Mouse (Mus musculus) gonadal fat pad, adult 2 months (tissue): ENCODE measurements around the gene Rab11fip2. TPM values are rescaled to one million over a fixed set of nuclear protein-coding genes. Genes with fewer than 3 reads are reported as not detected.

Experiments
- DNase-seq: peaks from one replicate; pipeline ENCODE4 v3.0.0-alpha.2; 2012; ENCODE audit warnings: low read depth
- polyA plus RNA-seq: library from polyadenylated mRNA; depleted of rRNA; stranded (reverse); fragments of >200 nt; gene quantifications from 2 replicates; pipeline ENCODE4 v1.2.3, GENCODE M21; 2012; rRNA removed

Gene Rab11fip2
- polyA plus RNA-seq: 6.6 and 7.4 TPM in 2 replicates

DNA sequence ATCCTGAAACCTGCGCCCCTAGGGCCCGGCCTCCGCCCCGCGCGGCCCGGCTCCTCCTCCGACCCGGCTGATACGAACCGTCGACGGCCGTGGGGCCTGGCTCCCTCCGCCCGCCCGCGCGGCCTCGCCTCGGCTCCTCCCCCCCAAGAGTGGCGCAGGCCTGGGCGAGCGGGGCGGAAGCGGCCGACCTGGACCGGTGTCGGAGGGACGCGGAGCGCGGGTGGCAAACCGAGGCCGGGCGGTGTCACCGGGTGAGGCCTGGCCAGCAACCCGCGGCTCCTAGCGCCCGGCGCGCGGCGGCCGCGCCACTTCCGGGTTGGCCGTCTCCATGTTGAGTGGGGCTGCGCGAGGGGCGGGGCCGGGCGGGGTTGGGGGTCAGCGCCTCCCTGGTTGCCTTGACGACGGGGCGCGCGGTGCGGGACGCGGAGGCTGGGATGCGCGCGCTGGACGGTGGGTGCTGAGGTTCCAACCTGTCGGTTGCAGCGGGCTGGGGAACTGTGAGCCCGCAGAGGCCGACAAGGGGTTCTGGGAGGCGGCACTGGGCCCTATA, at the start of gene Rab11fip2:
Rab11fip2 (minus strand) TSS at position 333 of the 550 bp plus-strand sequence.
- no peak for DNase-seq

DNA sequence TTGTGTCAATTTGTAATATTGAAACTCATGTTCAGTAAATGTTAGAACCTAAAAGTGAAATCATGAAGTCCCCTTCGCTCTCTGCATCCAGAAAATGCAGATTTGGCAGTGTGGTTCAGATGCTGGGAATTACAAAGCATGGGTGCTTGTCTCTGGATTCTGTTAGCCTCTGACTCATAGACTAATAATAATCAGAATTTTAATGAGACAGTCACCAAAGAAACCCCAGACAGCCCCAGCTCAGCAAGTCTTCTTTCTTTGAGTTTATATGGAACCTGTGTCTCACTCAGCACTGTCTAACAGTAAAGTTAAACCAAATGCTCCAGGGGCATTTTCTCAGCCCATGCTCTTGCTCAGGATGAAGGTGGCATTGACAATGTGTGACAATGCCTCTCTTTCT, 38.1 kb upstream of the Rab11fip2 start:
- no peak for DNase-seq

DNA sequence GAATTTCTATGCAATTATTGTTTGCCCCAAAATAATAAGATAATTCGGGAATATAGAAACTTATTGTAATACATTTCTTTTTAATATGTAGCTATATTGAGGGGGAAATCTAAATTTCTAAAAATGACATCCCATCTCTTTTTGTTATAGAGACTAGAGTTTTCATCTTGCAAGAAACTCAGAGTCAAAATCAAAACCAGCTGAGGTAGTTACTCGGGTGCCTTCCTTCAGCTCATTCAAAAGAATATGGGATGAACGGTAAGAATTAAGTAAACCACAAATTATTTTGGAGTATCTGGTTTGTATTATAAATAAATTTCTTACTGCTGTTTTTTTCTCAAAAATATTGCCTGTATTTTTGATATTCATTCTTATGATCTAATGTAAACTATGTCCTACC, 11.5 kb upstream of the Rab11fip2 start:
- DNase-seq: no peak

DNA sequence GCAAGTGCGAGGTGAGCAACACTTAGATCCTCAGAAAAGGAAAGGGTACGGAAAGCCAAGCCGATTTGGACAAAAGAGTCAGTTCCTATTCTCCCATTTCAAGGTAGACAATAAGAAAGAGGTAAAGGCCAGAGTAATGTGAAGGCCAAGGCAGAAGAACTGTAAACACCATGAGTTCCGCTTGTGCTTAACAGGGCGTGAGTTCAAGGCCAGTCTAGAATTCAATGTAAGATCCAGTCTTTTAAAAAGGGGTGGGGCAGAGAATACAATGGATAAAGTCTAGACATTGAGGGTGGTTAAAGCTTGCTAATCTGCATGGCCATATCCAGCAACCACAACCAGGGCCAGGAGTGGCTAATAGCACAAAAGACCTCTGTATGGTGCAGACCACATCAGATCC, 6.3 kb upstream of the Rab11fip2 start:
- no peak for DNase-seq

DNA sequence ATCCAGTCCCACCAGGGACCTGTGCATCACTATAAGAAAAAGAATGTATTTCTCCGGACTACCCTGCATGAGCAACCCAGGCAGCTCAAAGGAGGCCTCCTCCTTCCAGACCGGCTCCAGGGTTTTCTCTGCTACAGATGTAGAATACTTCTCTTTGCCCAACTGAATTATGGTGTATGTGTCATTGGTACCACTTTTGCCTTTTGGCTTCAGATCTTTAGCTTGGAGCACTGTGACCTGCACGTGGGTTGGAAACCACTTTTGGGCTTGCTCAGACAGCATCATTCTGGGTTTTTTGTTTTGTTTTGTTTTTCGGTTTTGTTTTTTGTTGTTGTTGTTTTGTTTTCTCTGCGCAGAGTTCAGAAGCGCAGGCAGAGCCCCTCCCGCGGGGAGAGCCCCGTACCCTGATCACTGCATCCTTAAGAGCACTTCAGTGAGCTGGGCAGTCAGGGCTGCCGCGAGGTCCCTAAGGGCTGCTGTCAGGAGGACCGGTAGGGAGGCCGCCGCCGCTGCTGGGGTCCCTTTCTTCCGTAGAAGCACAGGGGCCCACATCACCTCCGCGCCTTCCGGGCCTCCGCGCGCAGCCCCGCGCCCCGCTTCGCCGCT, 635 bp downstream of the Rab11fip2 start:
- no peak for DNase-seq

DNA sequence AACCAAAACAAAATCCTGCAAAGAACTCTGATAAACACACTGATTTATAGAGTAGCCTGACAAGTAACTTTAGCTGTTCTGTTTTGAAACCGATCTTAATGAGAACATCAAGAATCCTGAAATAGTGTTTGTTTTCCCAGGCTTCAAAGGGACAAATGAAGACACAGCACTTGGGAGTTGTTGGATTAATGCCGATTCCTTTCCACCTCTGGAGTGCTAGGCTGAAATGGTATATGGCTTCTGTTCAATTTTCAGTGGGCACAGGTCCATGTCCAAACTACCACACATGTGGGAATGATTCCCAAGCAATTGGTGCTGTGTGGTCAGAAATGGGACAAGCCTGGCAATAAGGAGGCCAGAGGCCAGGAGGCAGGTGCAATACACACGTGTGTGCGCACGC, 3.7 kb downstream of the Rab11fip2 start:
- no peak for DNase-seq

DNA sequence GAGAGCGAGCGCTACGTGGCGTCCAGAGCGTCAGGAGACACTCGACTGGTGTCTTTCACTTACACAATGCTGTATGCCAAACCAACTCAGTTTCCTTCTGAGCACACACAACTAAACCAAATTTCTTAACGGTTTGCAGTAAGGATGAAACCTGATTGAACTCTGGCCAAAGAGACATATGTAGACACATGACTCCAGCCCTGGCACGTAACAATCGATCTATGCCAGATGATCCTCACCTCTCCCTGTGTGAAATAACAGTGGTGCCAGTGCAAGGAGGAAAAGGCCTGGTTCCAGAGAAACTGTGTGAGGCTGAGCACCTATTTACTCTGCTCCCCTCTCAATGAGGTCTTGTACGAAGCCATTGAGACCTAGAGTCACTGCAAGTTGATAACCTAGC, 11.4 kb downstream of the Rab11fip2 start:
- DNase-seq: no peak

DNA sequence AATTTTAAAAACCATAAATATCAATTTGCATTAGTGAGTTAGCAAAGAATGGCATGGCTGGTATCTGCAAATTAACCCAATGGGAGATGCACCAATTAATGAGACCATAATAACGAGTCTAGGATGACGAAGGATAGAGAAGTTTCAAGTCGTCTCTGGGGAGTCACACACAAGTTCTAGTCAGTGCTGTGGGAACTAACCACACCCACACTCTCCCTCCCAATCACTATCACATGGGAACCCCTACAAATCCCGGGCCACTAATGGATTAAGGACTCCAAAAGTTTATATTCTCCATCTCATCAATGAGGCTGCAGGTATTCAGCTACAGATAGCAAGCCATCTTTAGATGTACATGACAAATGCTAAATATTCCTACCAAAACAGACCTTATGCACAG, 14.8 kb downstream of the Rab11fip2 start:
- no peak for DNase-seq

DNA sequence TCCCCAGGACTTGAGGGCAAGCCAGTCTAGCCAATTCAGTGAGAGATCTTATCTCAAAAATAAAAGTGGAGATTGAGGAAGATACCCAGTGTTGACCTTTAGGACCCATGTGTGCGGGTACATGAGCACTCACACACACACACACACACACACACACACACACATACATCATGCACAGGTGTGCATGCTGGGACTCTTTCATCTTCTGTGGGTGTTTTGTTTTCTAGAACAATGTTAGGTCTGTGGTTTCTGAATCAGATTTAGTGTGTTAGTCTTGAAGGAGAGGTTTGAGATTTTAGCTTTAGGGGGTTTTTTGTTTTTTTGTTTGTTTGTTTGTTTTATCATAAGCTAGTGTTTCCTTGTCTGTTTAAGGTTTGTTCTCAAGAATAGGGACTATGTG, 17.3 kb downstream of the Rab11fip2 start:
- DNase-seq: no peak

DNA sequence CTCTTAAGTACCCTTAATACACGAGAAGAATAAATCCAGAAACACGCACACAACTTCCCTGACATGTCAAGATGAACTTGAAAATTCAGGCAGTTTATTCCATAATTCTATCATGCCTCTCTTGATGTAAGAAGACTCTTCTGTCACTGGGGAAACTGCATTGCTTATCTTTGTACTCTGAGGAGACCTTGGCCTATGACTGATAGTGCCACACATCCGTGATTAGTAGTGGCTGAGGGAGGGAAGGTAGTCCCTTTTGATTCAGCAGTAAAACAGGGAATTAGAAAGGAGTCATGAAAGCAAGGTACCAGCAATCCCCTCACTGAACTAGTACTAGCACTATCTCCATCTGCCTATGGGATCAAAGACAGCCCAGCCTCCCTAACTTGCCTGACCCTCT, 22.6 kb downstream of the Rab11fip2 start:
- no peak for DNase-seq

DNA sequence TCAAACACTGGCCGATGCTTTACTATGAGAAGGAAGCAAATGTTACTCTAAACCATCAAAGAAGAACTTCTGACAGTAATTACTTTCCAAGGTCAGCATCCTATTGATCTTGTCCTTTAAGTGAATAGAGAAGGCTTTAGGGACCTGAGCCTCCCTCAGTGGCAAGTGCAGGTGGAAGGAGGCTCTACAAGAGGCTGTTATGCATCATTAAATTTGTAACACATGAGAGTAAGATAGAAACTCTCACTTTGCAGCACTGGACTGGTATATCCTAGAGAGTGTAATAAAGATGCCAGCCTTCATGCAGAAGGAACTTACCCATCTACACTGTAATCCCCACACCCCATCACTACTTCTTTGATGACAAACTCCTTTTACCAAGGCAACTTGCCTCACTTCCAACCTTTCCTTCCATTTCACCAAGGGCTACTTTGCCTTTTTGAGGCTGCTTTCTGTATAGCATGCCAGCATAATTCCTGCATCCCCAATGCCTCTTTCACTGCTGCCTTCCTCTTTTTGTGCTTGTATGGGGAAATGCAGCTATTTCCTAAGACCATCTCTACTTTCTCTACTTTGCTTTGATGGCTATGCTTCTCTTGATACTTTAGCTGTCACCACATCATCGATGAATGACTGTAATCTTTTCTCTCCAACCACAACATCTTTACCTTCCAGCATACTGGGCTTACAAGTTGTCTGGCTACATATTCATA, 25.4 kb downstream of the Rab11fip2 start:
- DNase-seq: no peak

DNA sequence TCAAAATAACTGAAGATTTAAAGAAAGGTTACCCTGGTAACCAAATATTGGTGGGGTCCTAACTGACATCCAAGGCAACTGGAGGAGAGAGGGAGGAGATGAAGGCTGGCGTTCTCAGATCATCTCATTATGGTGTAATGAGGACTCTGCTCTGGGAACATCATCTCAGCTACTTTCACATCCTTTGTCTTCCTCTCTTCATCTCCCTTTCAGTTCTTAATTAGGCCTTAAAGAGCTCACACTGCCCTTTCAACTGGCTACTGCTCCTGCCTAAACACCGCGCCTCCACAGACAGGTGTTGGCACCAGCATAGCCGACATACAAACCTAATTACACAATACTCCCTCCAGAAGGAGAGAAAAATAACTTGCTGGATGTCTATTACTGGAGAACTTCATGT, 31.9 kb downstream of the Rab11fip2 start:
- DNase-seq: no peak

DNA sequence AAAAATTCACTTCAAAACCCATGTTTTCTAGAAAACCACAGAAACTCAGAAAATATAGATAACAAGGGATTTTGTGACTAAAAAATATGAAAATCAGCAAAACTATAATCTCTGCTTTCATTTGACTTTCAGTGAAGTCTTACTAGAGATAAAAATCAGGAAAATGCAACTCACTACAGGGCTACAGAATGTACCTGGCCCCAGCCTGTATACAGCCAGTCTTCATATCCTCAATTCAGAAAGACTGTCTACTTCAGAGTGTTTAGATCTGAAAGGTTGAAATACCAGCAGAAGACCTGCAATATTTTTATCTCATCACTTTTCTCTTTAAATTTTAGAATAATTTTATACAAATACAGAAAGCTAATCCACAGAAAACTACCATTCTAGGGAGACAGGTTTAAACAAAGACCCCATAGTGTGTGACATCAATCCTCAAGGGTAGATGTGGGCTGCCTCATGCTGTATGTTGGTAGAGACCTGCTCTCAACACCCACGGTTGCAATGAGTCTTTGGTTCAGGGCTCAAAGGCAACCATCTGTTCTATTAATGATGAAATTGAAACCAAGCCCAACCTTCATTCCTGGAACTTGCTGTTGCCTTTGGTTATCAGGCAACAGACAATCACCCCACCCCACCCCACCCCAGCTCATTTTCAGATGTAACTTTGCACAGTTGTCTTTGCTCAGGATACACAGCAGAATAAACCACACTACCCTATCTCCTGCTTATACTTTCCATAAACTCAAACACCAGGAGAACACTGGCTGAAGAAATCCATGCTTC, 38.0 kb downstream of the Rab11fip2 start:
- no peak for DNase-seq

DNA sequence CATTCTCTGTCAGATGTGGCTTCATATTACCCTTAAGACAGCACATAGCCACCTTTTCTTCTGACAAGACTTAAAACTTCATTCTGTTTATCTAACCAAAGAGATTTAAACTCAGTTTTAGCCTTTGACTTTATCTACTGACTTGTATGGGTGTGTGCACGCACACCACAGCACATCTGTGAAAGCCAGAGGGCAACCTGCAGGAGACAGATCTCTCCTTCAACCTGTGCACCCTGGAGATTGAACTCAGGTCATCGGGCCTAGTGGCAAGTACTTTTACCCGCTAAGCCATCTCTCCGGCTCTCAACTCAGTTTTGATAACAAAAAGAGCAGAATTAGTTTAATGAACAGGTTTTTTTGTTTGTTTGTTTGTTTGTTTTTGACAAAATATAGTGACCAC, 43.5 kb downstream of the Rab11fip2 start:
- no peak for DNase-seq

DNA sequence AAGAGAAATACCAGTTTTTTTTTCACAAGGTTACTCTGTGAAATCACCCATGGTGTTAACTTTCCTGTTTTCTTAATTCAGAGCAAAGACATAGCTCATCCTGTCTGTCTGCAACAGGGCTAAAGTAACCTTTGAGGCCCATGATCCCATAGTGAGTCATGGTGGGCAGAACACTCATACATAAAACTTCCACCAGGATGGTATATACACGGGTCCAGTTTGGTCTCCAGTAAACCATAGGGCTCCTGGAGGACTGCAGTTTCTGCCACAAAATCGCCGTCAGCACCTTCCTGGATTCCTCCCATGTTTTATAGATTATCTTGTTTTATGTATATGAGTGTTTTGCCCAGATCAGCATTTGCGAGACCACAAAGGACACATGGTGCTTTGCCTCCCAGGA, 45.2 kb downstream of the Rab11fip2 start:
- no peak for DNase-seq

DNA sequence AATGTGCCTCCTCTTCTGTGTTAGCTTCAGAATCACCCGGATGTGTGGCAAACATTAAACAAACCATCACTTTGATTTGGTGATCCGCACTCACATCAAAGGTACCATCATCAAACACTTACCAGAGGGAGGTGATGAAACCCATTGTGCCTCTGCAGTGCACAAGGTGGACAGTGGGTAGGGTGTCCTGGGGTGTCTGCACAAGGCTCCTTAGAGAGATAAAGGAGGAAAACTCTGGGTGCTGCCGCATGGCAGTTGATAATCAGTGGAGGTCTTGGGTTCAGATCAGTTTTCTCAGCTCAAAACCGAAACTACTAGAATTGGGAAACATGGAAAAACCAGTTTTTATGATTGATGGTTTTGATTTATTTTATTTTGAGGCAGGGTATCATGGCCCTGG, 54.1 kb downstream of the Rab11fip2 start:
- DNase-seq: no peak

DNA sequence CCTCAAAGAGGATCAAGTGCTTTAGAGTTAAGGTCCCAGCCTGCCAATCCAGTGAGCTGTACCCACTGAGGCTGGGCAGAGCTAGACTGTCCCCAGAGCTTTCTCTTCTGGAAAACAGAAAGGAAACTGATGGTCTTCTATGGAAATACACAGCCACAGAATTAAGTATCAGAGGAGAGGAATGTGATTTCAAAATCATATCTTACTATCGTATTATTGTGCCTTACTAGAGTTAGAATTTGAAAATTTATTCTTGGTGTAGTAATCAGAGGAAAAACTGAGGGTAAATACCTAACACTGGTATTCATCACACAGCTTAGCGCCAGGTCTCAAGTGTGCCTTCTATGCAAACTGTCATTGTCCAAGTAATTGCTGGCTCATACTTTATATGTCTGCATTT, 54.6 kb downstream of the Rab11fip2 start:
- DNase-seq: no peak

DNA sequence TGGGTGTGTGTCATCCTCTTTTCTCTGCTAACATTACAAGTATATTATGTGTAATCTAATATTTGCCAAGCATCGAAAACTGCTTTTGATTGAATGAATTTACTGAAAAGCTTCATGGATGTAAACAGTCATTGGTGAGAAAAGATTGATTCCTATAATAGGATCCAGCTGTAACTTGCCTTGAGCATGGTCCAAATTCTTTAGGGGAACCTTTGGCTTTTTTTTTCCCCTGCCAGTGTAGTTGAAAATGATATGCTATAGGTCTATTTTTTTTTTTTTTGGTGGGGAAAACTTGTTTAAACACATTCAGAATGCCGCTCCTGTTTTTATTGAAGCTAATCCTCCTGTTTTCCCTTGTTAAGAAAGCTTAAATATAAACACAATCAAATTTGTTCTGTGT, 55.6 kb downstream of the Rab11fip2 start:
- no peak for DNase-seq

DNA sequence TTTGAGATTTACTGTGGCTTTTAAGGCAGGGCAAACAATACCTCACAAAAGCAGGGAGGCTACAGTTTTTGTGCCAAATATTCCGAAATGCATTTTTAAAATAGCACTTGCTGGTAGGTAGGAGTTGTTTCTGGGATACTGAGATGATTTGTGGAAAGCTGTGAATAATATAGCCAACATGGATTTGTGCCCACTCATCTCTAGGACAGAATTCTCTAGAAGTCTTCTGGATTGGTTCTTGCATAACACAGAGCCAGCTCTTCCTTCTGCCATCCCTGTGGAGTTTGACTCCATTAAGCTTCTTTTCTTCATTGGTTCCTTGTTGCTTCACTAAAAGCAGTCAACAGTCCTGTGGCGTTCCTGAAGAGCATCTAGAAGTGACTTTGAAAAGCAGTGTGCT, 58.2 kb downstream of the Rab11fip2 start:
- no peak for DNase-seq

DNA sequence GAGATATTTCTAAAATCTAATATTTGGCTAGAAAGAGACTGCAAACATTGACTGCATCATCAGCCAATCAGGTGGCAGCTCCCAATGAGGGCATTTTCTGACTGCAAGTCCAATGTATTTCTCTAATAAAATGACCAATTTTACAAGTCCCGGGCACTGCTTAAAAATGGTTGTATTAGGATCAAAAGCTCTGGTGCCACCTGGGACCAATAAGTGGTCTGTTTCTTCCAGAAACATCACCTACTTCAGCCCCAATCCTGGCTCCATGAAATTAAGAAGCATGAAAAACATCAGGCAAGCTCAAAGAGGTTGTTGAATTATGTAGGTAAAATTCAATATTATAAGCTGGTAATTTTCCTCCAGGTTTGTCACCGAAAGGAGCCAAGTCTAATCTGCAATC, 66.2 kb downstream of the Rab11fip2 start:
- DNase-seq: no peak

DNA sequence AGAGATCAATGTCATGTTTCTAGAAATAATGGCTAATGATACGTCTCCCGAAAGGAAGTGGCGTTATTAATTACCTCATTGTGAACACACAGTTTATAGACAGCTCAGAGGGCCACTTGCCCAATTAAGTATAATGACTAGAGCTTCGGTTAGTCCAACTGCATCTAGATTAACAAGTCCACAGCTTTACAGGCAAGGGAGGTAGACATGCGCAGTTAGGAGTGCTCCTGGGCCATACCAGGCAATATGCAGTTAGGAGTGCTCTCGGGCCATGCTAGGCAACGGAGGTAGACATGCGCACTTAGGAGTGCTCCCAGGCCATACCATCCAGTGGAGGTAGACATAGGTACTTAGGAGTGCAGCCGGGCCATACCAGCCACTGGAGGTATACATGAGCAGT, 76.8 kb downstream of the Rab11fip2 start:
- no peak for DNase-seq

DNA sequence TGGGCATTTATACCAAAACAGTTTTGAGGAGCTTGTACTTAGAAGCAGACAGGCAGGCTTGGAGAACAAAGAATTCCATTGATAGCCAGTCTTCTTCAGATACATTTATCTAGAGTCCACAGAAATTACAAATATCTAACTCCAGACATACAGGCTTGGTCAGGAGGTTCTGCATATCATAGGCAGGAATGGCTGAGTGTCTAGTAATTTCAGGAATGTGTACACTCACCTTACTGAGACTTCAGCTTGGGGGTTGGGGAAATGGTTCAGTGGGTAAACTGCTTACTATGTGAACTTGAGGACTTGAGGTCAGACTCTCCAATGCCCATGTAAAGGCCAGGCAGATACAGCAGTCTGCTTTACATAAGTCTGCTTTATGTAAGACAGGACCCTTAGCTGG, 81.0 kb downstream of the Rab11fip2 start:
- no peak for DNase-seq

DNA sequence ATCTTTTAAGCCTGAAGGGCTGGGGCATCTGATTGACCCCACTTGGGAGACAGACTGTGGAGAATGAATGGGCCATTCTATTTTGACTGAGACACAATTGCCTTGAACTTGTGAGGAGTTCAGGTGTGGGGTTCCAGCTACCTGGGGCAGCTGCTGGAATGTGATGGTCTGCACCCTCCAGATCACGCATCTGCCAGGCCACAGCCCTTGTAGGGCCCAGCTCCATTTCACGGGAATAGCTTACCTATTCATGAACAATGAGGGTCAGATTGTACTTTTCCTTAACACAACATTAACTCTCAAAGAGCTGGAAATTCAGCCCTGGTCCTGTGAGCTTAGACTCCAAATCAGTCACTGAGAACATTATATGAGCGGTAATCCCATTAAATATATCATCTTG, 82.7 kb downstream of the Rab11fip2 start:
- DNase-seq: no peak
